Mouse (Mus musculus): ENCODE results near the gene Trak1. TPM values are rescaled to one million over a fixed set of nuclear protein-coding genes. Genes with fewer than 3 reads are reported as not detected.
"Not testable (repeated sequence)": the region's sequence is repeated elsewhere in the genome, so short reads cannot be mapped to it uniquely, and the experiment has no call there.

Trak1 gene
- polyA plus RNA-seq, 1 experiment from 2014 or later = 5.1 TPM

GRCm38 (mm10) chr9:121321118-121321517 lies 23.8 kb downstream of the Trak1 start:
- no peak overlapping the region for H3K4me3 ChIP-seq (ENCODE audit: low read depth, low read length)
- no peak overlapping the region for H3K27ac ChIP-seq (ENCODE audit: low read depth)
- no peaks in the 10 kb centered on the region for H3K9me3 ChIP-seq (ENCODE audit: low read length)
- no peak for TF ChIP-seq EP300 (IDR thresholded peaks at IDR 0.05; ENCODE audit: low read depth)
- no peak for TF ChIP-seq CTCF (IDR thresholded peaks at IDR 0.05; ENCODE audit: low read depth)
- no peak overlapping the region for H3K4me2 ChIP-seq (ENCODE audit: low read depth, low read length)
- H3K4me1 ChIP-seq (ENCODE audit: insufficient read depth) = peaks cover 13% of the 10 kb centered on the region
- no peaks in the 10 kb centered on the region for H3K27me3 ChIP-seq (ENCODE audit: insufficient read depth, low read length)
- no peak for DNase-seq
- WGBS (ENCODE audit: insufficient replicate concordance) = 87% methylated on average over 2 of the region's 2 CpGs
- no peak for ATAC-seq
- no peak overlapping the region for H3K9ac ChIP-seq (replicated peaks)
- H3K36me3 ChIP-seq (replicated peaks; ENCODE audit: insufficient read depth, low read length) = peaks cover 6% of the 10 kb centered on the region; the same call in 1 of the 2 replicates

GRCm38 (mm10) chr9:121322034-121322433 lies 24.7 kb downstream of the Trak1 start:
- Histone ChIP-seq H3K9ac (replicated peaks) (no peak overlapping the region), H3K4me2 (ENCODE audit: low read depth, low read length) (no peak overlapping the region), H3K9me3 (ENCODE audit: low read length) (no peaks in the 10 kb centered on the region), H3K27me3 (ENCODE audit: insufficient read depth, low read length) (no peaks in the 10 kb centered on the region), H3K36me3 (replicated peaks; ENCODE audit: insufficient read depth, low read length) (peaks cover 6% of the 10 kb centered on the region; the same call in 1 of the 2 replicates), H3K4me1 (ENCODE audit: insufficient read depth) (peaks cover 5% of the 10 kb centered on the region; the same call in 1 of the 2 replicates), H3K4me3 (ENCODE audit: low read depth, low read length) (no peak overlapping the region), H3K27ac (ENCODE audit: low read depth) (no peak overlapping the region)
- TF ChIP-seq CTCF (IDR thresholded peaks at IDR 0.05; ENCODE audit: low read depth) = no peak
- no peak for TF ChIP-seq EP300 (IDR thresholded peaks at IDR 0.05; ENCODE audit: low read depth)
- no peak for ATAC-seq
- DNase-seq = no peak
- 90% methylated on average over 14 of the region's 14 CpGs for WGBS (ENCODE audit: insufficient replicate concordance)

GRCm38 (mm10) chr9:121328342-121328741 lies 31.0 kb downstream of the Trak1 start:
- H3K4me3 ChIP-seq (ENCODE audit: low read depth, low read length); H3K36me3 ChIP-seq (replicated peaks; ENCODE audit: insufficient read depth, low read length); H3K9ac ChIP-seq (replicated peaks); H3K4me2 ChIP-seq (ENCODE audit: low read depth, low read length); DNase-seq; H3K27me3 ChIP-seq (ENCODE audit: insufficient read depth, low read length); ATAC-seq; H3K9me3 ChIP-seq (ENCODE audit: low read length); H3K27ac ChIP-seq (ENCODE audit: low read depth): not testable (repeated sequence)
- 93% methylated on average over 16 of the region's 21 CpGs for WGBS (ENCODE audit: insufficient replicate concordance)
- H3K4me1 ChIP-seq (ENCODE audit: insufficient read depth) = peaks cover 20% of the 10 kb centered on the region

- no peak for ATAC-seq
- Histone ChIP-seq H3K27ac (ENCODE audit: low read depth) (peak overlapping the region; percentile 42; the same call in 1 of the 2 replicates), H3K36me3 (replicated peaks; ENCODE audit: insufficient read depth, low read length) (no peaks in the 10 kb centered on the region), H3K9ac (replicated peaks) (no peak overlapping the region), H3K4me2 (ENCODE audit: low read depth, low read length) (no peak overlapping the region), H3K4me3 (ENCODE audit: low read depth, low read length) (no peak overlapping the region), H3K9me3 (ENCODE audit: low read length) (no peaks in the 10 kb centered on the region), H3K4me1 (ENCODE audit: insufficient read depth) (peaks cover 20% of the 10 kb centered on the region), H3K27me3 (ENCODE audit: insufficient read depth, low read length) (no peaks in the 10 kb centered on the region)
- no peak for TF ChIP-seq CTCF (IDR thresholded peaks at IDR 0.05; ENCODE audit: low read depth)
- TF ChIP-seq EP300 (IDR thresholded peaks at IDR 0.05; ENCODE audit: low read depth) = no peak
- no peak for DNase-seq
- WGBS (ENCODE audit: insufficient replicate concordance) = 70% methylated on average over 8 of the region's 8 CpGs
Observed at GRCm38 (mm10) chr9:121329181-121329580, 31.9 kb downstream of the Trak1 start.

- Histone ChIP-seq H3K27me3 (ENCODE audit: insufficient read depth, low read length) (no peaks in the 10 kb centered on the region), H3K27ac (ENCODE audit: low read depth) (no peak overlapping the region; the same call in 1 of the 2 replicates), H3K4me1 (ENCODE audit: insufficient read depth) (peaks cover 20% of the 10 kb centered on the region), H3K9me3 (ENCODE audit: low read length) (no peaks in the 10 kb centered on the region), H3K36me3 (replicated peaks; ENCODE audit: insufficient read depth, low read length) (no peaks in the 10 kb centered on the region), H3K9ac (replicated peaks) (no peak overlapping the region), H3K4me2 (ENCODE audit: low read depth, low read length) (no peak overlapping the region), H3K4me3 (ENCODE audit: low read depth, low read length) (no peak overlapping the region)
- ATAC-seq (peak; percentile 21; the same call in 1 of the 2 replicates), DNase-seq (no peak)
- TF ChIP-seq CTCF (IDR thresholded peaks at IDR 0.05; ENCODE audit: low read depth) (no peak), EP300 (IDR thresholded peaks at IDR 0.05; ENCODE audit: low read depth) (no peak)
- WGBS (ENCODE audit: insufficient replicate concordance) = 70% methylated on average over 5 of the region's 5 CpGs
Observed at GRCm38 (mm10) chr9:121330065-121330464, 32.8 kb downstream of the Trak1 start.

GRCm38 (mm10) chr9:121331438-121331837 lies 34.1 kb downstream of the Trak1 start:
- no peaks in the 10 kb centered on the region for H3K27me3 ChIP-seq (ENCODE audit: insufficient read depth, low read length)
- H3K4me2 ChIP-seq (ENCODE audit: low read depth, low read length) = no peak overlapping the region
- no peak overlapping the region for H3K4me3 ChIP-seq (ENCODE audit: low read depth, low read length)
- TF ChIP-seq CTCF (IDR thresholded peaks at IDR 0.05; ENCODE audit: low read depth) (no peak), EP300 (IDR thresholded peaks at IDR 0.05; ENCODE audit: low read depth) (no peak)
- peak; percentile 26 for ATAC-seq
- 18% methylated on average over 5 of the region's 5 CpGs for WGBS (ENCODE audit: insufficient replicate concordance)
- no peaks in the 10 kb centered on the region for H3K36me3 ChIP-seq (replicated peaks; ENCODE audit: insufficient read depth, low read length)
- H3K9me3 ChIP-seq (ENCODE audit: low read length) = no peaks in the 10 kb centered on the region
- peak overlapping the region; percentile 48 for H3K27ac ChIP-seq (ENCODE audit: low read depth)
- no peak for DNase-seq
- peaks cover 20% of the 10 kb centered on the region for H3K4me1 ChIP-seq (ENCODE audit: insufficient read depth)
- no peak overlapping the region for H3K9ac ChIP-seq (replicated peaks)

Data from liver, postnatal 0 days (tissue).